Mouse (Mus musculus) stomach, embryonic 14.5 days (tissue): Measurements from ENCODE around the gene Ttc29. TPM values are rescaled to one million over a fixed set of nuclear protein-coding genes. Genes with fewer than 3 reads are reported as not detected.

Experiments used
- ATAC-seq: fragments of 200-750 bp; cut with Nextera tagmentation; 2 replicates; pipeline ENCODE4 v1.8.0; 2017; ENCODE audit warnings: low read depth, moderate TSS enrichment; ENCODE audit not compliant: insufficient number of reproducible peaks, insufficient read depth, low FRiP score
- H3K27ac ChIP-seq: fragments of 300-500 bp; sonication (generic); 2 replicates; pipeline ENCODE4 v1.5.1; 2014; ENCODE audit warnings: mild to moderate bottlenecking, low read length, moderate library complexity, mixed read lengths
- H3K27me3 ChIP-seq: fragments of 300-500 bp; sonication (generic); 2 replicates; pipeline ENCODE4 v1.6.1; 2014; ENCODE audit warnings: low read length, control low read depth, mixed read lengths; ENCODE audit not compliant: control insufficient read depth, insufficient read depth
- H3K36me3 ChIP-seq: fragments of 300-500 bp; sonication (generic); 2 replicates; pipeline ENCODE4 v1.6.1; 2014; ENCODE audit warnings: mild to moderate bottlenecking, control low read depth, low read length, moderate library complexity, mixed read lengths; ENCODE audit not compliant: control insufficient read depth, insufficient read depth
- H3K4me1 ChIP-seq: fragments of 300-500 bp; sonication (generic); 2 replicates; pipeline ENCODE4 v1.6.1; 2014; ENCODE audit warnings: low read length, control low read depth, mixed read lengths; ENCODE audit not compliant: control insufficient read depth, insufficient read depth
- H3K4me2 ChIP-seq: fragments of 300-500 bp; sonication (generic); replicated peaks from 2 replicates; pipeline ENCODE4 v1.6.1; 2014; ENCODE audit warnings: low read depth, low read length, control low read depth
- H3K4me3 ChIP-seq: fragments of 300-500 bp; sonication (generic); 2 replicates; pipeline ENCODE4 v1.5.1; 2014; ENCODE audit warnings: low read depth, low read length, control low read depth
- H3K9ac ChIP-seq: fragments of 300-500 bp; sonication (generic); replicated peaks from 2 replicates; pipeline ENCODE4 v1.6.1; 2014; ENCODE audit warnings: low read depth, mild to moderate bottlenecking, control low read depth, low read length, moderate library complexity, mixed read lengths
- H3K9me3 ChIP-seq: fragments of 300-500 bp; sonication (generic); 2 replicates; pipeline ENCODE4 v1.6.1; 2016; ENCODE audit warnings: low read depth, low read length, control low read depth; ENCODE audit not compliant: control insufficient read depth
- WGBS: fragments of 180-500 bp; shearing (Covaris S2); extraction: QIAGEN DNeasy Blood & Tissue Kit; methylation state at CpG from one replicate; pipeline ENCODE4 v1.1.7; 2014; 5-methylcytosine and 5-hydroxymethylcytosine counted together
- polyA plus RNA-seq: library from polyadenylated mRNA; unstranded; fragments of >200 nt; fragmentation: Nextera tagmentation; extraction: Ambion mirVana; gene quantifications from 2 replicates; pipeline ENCODE4 v1.2.1, GENCODE M21; 2014

Ttc29 gene
- polyA plus RNA-seq, 1 experiment from 2014 or later: not detected

GRCm38 (mm10) chr8:78289374-78289971 is 76.4 kb downstream of the Ttc29 start:
- H3K9me3 ChIP-seq: no peaks in the 10 kb centered on the region
- no peaks in the 10 kb centered on the region for H3K4me1 ChIP-seq
- H3K4me3 ChIP-seq: no peak overlapping the region

GRCm38 (mm10) chr8:78290274-78290673 is 77.2 kb downstream of the Ttc29 start:
- Histone ChIP-seq H3K36me3 (no peaks in the 10 kb centered on the region), H3K4me3 (no peak overlapping the region), H3K27me3 (no peaks in the 10 kb centered on the region), H3K9ac (no peak overlapping the region), H3K9me3 (no peaks in the 10 kb centered on the region), H3K4me1 (no peaks in the 10 kb centered on the region), H3K27ac (no peak overlapping the region), H3K4me2 (no peak overlapping the region)
- no peak for ATAC-seq
- WGBS: 60% methylated on average over 7 of the region's 7 CpGs

More at GRCm38 (mm10) chr8:78289374-78289971, 76.4 kb downstream of the Ttc29 start:
- WGBS: 70% methylated on average over 10 of the region's 10 CpGs
- H3K9ac ChIP-seq: no peak overlapping the region
- no peak for ATAC-seq
- H3K27me3 ChIP-seq: no peaks in the 10 kb centered on the region
- no peak overlapping the region for H3K4me2 ChIP-seq
- H3K27ac ChIP-seq: no peak overlapping the region
- no peaks in the 10 kb centered on the region for H3K36me3 ChIP-seq

- H3K4me1 ChIP-seq: no peaks in the 10 kb centered on the region
- 57% methylated on average over 5 of the region's 5 CpGs for WGBS
- no peak for ATAC-seq
- H3K9me3 ChIP-seq: no peaks in the 10 kb centered on the region
- no peaks in the 10 kb centered on the region for H3K27me3 ChIP-seq
- no peaks in the 10 kb centered on the region for H3K36me3 ChIP-seq
- no peak overlapping the region for H3K9ac ChIP-seq
- H3K4me3 ChIP-seq: no peak overlapping the region
- H3K27ac ChIP-seq: no peak overlapping the region
- no peak overlapping the region for H3K4me2 ChIP-seq
Observed at GRCm38 (mm10) chr8:78295494-78295893, 82.4 kb downstream of the Ttc29 start.

GRCm38 (mm10) chr8:78303579-78303978 is 90.5 kb downstream of the Ttc29 start:
- Histone ChIP-seq H3K9ac (no peak overlapping the region), H3K27ac (no peak overlapping the region), H3K4me3 (no peak overlapping the region), H3K27me3 (no peaks in the 10 kb centered on the region), H3K9me3 (no peaks in the 10 kb centered on the region), H3K4me1 (no peaks in the 10 kb centered on the region), H3K4me2 (no peak overlapping the region), H3K36me3 (no peaks in the 10 kb centered on the region)
- no peak for ATAC-seq
- WGBS: 32% methylated on average over 7 of the region's 7 CpGs

GRCm38 (mm10) chr8:78306604-78307003 is 93.5 kb downstream of the Ttc29 start:
- Histone ChIP-seq H3K9me3 (no peaks in the 10 kb centered on the region), H3K27me3 (no peaks in the 10 kb centered on the region), H3K27ac (no peak overlapping the region), H3K4me2 (no peak overlapping the region), H3K4me3 (no peak overlapping the region), H3K36me3 (no peaks in the 10 kb centered on the region), H3K9ac (no peak overlapping the region), H3K4me1 (no peaks in the 10 kb centered on the region)
- ATAC-seq: no peak
- 69% methylated on average over 10 of the region's 10 CpGs for WGBS

- no peak overlapping the region for H3K4me2 ChIP-seq
- 38% methylated on average over 4 of the region's 4 CpGs for WGBS
- no peaks in the 10 kb centered on the region for H3K36me3 ChIP-seq
- no peak overlapping the region for H3K4me3 ChIP-seq
- H3K9me3 ChIP-seq: no peaks in the 10 kb centered on the region
- no peak overlapping the region for H3K27ac ChIP-seq
- H3K9ac ChIP-seq: no peak overlapping the region
- no peaks in the 10 kb centered on the region for H3K27me3 ChIP-seq
- ATAC-seq: no peak
- no peaks in the 10 kb centered on the region for H3K4me1 ChIP-seq
Observed at GRCm38 (mm10) chr8:78307131-78307530, 94.0 kb downstream of the Ttc29 start.

GRCm38 (mm10) chr8:78309539-78309938 is 96.4 kb downstream of the Ttc29 start:
- no peaks in the 10 kb centered on the region for H3K27me3 ChIP-seq
- no peak overlapping the region for H3K9ac ChIP-seq
- ATAC-seq: no peak
- H3K4me1 ChIP-seq: no peaks in the 10 kb centered on the region
- H3K27ac ChIP-seq: no peak overlapping the region
- H3K4me3 ChIP-seq: no peak overlapping the region
- H3K9me3 ChIP-seq: no peaks in the 10 kb centered on the region
- no peak overlapping the region for H3K4me2 ChIP-seq
- 55% methylated on average over 6 of the region's 6 CpGs for whole genome bisulfite sequencing
- no peaks in the 10 kb centered on the region for H3K36me3 ChIP-seq

GRCm38 (mm10) chr8:78315576-78315975 is 102.5 kb downstream of the Ttc29 start:
- no peaks in the 10 kb centered on the region for H3K27me3 ChIP-seq
- H3K36me3 ChIP-seq: no peaks in the 10 kb centered on the region
- no peaks in the 10 kb centered on the region for H3K9me3 ChIP-seq
- H3K4me3 ChIP-seq: no peak overlapping the region
- no peak overlapping the region for H3K27ac ChIP-seq
- no peak overlapping the region for H3K4me2 ChIP-seq
- ATAC-seq: no peak
- H3K4me1 ChIP-seq: no peaks in the 10 kb centered on the region
- no peak overlapping the region for H3K9ac ChIP-seq
- 65% methylated on average over 9 of the region's 9 CpGs for WGBS

GRCm38 (mm10) chr8:78317666-78318065 is 104.6 kb downstream of the Ttc29 start:
- H3K9me3 ChIP-seq: no peaks in the 10 kb centered on the region
- H3K9ac ChIP-seq: no peak overlapping the region
- H3K4me1 ChIP-seq: no peaks in the 10 kb centered on the region
- no peak overlapping the region for H3K4me3 ChIP-seq
- no peak overlapping the region for H3K27ac ChIP-seq
- no peaks in the 10 kb centered on the region for H3K36me3 ChIP-seq
- no peak overlapping the region for H3K4me2 ChIP-seq
- 93% methylated on average over 2 of the region's 2 CpGs for WGBS
- ATAC-seq: no peak
- H3K27me3 ChIP-seq: no peaks in the 10 kb centered on the region
